Mouse (Mus musculus) Patski (cell line): Measurements from ENCODE around the gene Magi1. TPM values are rescaled to one million over a fixed set of nuclear protein-coding genes. Genes with fewer than 3 reads are reported as not detected.

Source experiments
- ATAC-seq: fragments of 100-300 bp; one replicate; pipeline ENCODE4 v1.8.0; 2021
- CTCF ChIA-PET: fragments of 350-600 bp; sonication (Branson Sonifier 250); formaldehyde crosslinking; loops from one replicate; lab custom pipeline; 2022; ENCODE audit warnings: inconsistent platforms; lab: Charles Lee
- POLR2A ChIA-PET: fragments of 350-600 bp; sonication (Branson Sonifier 250); formaldehyde crosslinking; loops from one replicate; lab custom pipeline; 2022; ENCODE audit warnings: antibody characterized with exemption, inconsistent platforms; lab: Charles Lee
- DNase-seq: peaks from one replicate; pipeline ENCODE4 v3.0.0-alpha.2; 2011; ENCODE audit warnings: low read depth, low spot score
- H3K27me3 ChIP-seq: fragments of 371-371 bp; one replicate; pipeline ENCODE4 v1.5.1; 2021
- CTCF ChIP-seq: fragments of 100-300 bp; IDR thresholded peaks from one replicate; pipeline ENCODE4 v1.5.1; 2021
- in situ Hi-C: fragments of 300-500 bp; cut with MboI; formaldehyde crosslinking; loops from 3 replicates; pipeline ENCODE4 v1.11.1; 2018; ENCODE audit warnings: low pct_unique_long_range_greater_than_20kb, mixed read lengths
- polyA plus RNA-seq: library from polyadenylated mRNA; unstranded; gene quantifications from one replicate; pipeline ENCODE4 v1.2.3, GENCODE M21; 2021

Gene Magi1
- polyA plus RNA-seq, 1 experiment from 2014 or later, result 24.3 TPM

GRCm38 (mm10) chr6:94150876-94151275, 132.8 kb downstream of the Magi1 start:
- TF ChIP-seq CTCF, result no peak
- ATAC-seq (no peak), DNase-seq (no peak)
- no peaks in the 10 kb centered on the region for H3K27me3 ChIP-seq
- in situ Hi-C loops, result no loop called here
- CTCF ChIA-PET, result interaction anchor here (1.7 kb wide), 1 partner anchor 11 kb away, joined by 4 read pairs; no protein-coding TSS in a partner anchor
- POLR2A ChIA-PET, result no interaction called here

GRCm38 (mm10) chr6:94149800-94150199, 133.9 kb downstream of the Magi1 start:
- ATAC-seq (no peak), DNase-seq (no peak)
- in situ Hi-C loops, result loop anchor here (10.0 kb wide), 1 partner anchor 105 kb away; no protein-coding TSS in a partner anchor
- H3K27me3 ChIP-seq, result no peaks in the 10 kb centered on the region
- ChIA-PET CTCF (interaction anchor here (1.7 kb wide), 1 partner anchor 10 kb away, joined by 4 read pairs; no protein-coding TSS in a partner anchor), POLR2A (no interaction called here)
- no peak for TF ChIP-seq CTCF

- no peak for DNase-seq
- in situ Hi-C loops, result loop anchor here (10.0 kb wide), 1 partner anchor 109 kb away; no protein-coding TSS in a partner anchor
- no peaks in the 10 kb centered on the region for H3K27me3 ChIP-seq
- CTCF ChIA-PET, result interaction anchor here (1.3 kb wide), 1 partner anchor 65 kb away, joined by 3 read pairs; no protein-coding TSS in a partner anchor
- POLR2A ChIA-PET, result no interaction called here
- no peak for ATAC-seq
- TF ChIP-seq CTCF, result no peak
These were observed 137.6 kb downstream of the Magi1 start for GRCm38 (mm10) chr6:94146206-94146493.

GRCm38 (mm10) chr6:94145430-94146205, 138.1 kb downstream of the Magi1 start:
- TF ChIP-seq CTCF, result no peak
- ATAC-seq, result no peak
- ChIA-PET CTCF (interaction anchor here (1.0 to 1.3 kb wide), 2 partner anchors 36 to 66 kb away, joined by 3 read pairs; no protein-coding TSS in a partner anchor), POLR2A (no interaction called here)
- no peak for DNase-seq
- in situ Hi-C loops, result loop anchor here (10.0 kb wide), 1 partner anchor 109 kb away; no protein-coding TSS in a partner anchor
- H3K27me3 ChIP-seq, result no peaks in the 10 kb centered on the region

GRCm38 (mm10) chr6:94142493-94142892, 141.2 kb downstream of the Magi1 start:
- CTCF ChIA-PET, result interaction anchor here (1.6 kb wide), 1 partner anchor 138 kb away, joined by 4 read pairs; no protein-coding TSS in a partner anchor
- no peaks in the 10 kb centered on the region for H3K27me3 ChIP-seq
- no peak for TF ChIP-seq CTCF
- in situ Hi-C loops, result loop anchor here (10.0 kb wide), 1 partner anchor 112 kb away; no protein-coding TSS in a partner anchor
- peak; percentile 81 for DNase-seq
- POLR2A ChIA-PET, result no interaction called here
- ATAC-seq, result peak; percentile 75

GRCm38 (mm10) chr6:94141496-94141895, 142.2 kb downstream of the Magi1 start:
- ChIA-PET POLR2A (no interaction called here), CTCF (interaction anchor here (1.6 kb wide), 1 partner anchor 139 kb away, joined by 4 read pairs; no protein-coding TSS in a partner anchor)
- ATAC-seq (peak; percentile 44), DNase-seq (no peak)
- in situ Hi-C loops, result loop anchor here (10.0 kb wide), 1 partner anchor 113 kb away; no protein-coding TSS in a partner anchor
- H3K27me3 ChIP-seq, result no peaks in the 10 kb centered on the region
- no peak for TF ChIP-seq CTCF

GRCm38 (mm10) chr6:94139952-94140414, 143.7 kb downstream of the Magi1 start:
- peak; percentile 42 for TF ChIP-seq CTCF
- POLR2A ChIA-PET, result interaction anchor here (0.5 kb wide), 1 partner anchor 14 kb away, joined by 3 read pairs; no protein-coding TSS in a partner anchor
- in situ Hi-C loops, result loop anchor here (10.0 kb wide), 2 partner anchors 55 to 115 kb away; no protein-coding TSS in a partner anchor
- DNase-seq (peak; percentile 96), ATAC-seq (peak; percentile 87)
- CTCF ChIA-PET, result interaction anchor here (1.0 to 2.6 kb wide), 11 partner anchors 10 to 60 kb away, joined by 3 to 17 read pairs (median 4); no protein-coding TSS in a partner anchor
- no peaks in the 10 kb centered on the region for H3K27me3 ChIP-seq

- POLR2A ChIA-PET, result no interaction called here
- H3K27me3 ChIP-seq, result no peaks in the 10 kb centered on the region
- in situ Hi-C loops, result loop anchor here (10.0 kb wide), 1 partner anchor 52 kb away; no protein-coding TSS in a partner anchor
- no peak for TF ChIP-seq CTCF
- no peak for ATAC-seq
- CTCF ChIA-PET, result interaction anchor here (1.2 kb wide), 1 partner anchor 363 kb away, joined by 3 read pairs; no protein-coding TSS in a partner anchor
- DNase-seq, result no peak
These were observed 147.0 kb downstream of the Magi1 start for GRCm38 (mm10) chr6:94136693-94137092.

GRCm38 (mm10) chr6:94134159-94134558, 149.6 kb downstream of the Magi1 start:
- DNase-seq (no peak), ATAC-seq (no peak)
- in situ Hi-C loops, result loop anchor here (10.0 kb wide), 1 partner anchor 49 kb away; no protein-coding TSS in a partner anchor
- POLR2A ChIA-PET, result interaction anchor here (0.6 kb wide), 1 partner anchor 13 kb away, joined by 3 read pairs; no protein-coding TSS in a partner anchor
- CTCF ChIA-PET, result interaction anchor here (1.2 kb wide), 1 partner anchor 19 kb away, joined by 3 read pairs; no protein-coding TSS in a partner anchor
- no peak for TF ChIP-seq CTCF
- no peaks in the 10 kb centered on the region for H3K27me3 ChIP-seq

GRCm38 (mm10) chr6:94131999-94132398, 151.7 kb downstream of the Magi1 start:
- CTCF ChIA-PET, result no interaction called here
- POLR2A ChIA-PET, result no interaction called here
- DNase-seq (no peak), ATAC-seq (no peak)
- H3K27me3 ChIP-seq, result no peaks in the 10 kb centered on the region
- no peak for TF ChIP-seq CTCF
- in situ Hi-C loops, result loop anchor here (10.0 kb wide), 1 partner anchor 47 kb away; no protein-coding TSS in a partner anchor
